Mouse (Mus musculus) ES-E14 (cell line): ENCODE data around the gene Slfn1.

Source experiments
- CHD2 ChIP-seq: IDR thresholded peaks from 2 replicates; pipeline ENCODE4 v1.6.1; 2014; ENCODE audit warnings: mild to moderate bottlenecking, low read depth, low read length, inconsistent platforms
- HCFC1 ChIP-seq: IDR thresholded peaks from 2 replicates; pipeline ENCODE4 v1.6.1; 2012; ENCODE audit warnings: low read length, inconsistent platforms, borderline replicate concordance; ENCODE audit not compliant: insufficient read depth
- MAFK ChIP-seq: IDR thresholded peaks from 2 replicates; pipeline ENCODE4 v1.6.1; 2014; ENCODE audit warnings: mild to moderate bottlenecking, low read depth, low read length, inconsistent platforms; ENCODE audit not compliant: insufficient read depth
- ZC3H11A ChIP-seq: IDR thresholded peaks from 2 replicates; pipeline ENCODE4 v1.6.1; 2012; ENCODE audit warnings: low read depth, mild to moderate bottlenecking, inconsistent platforms, low read length, borderline replicate concordance
- ZNF384 ChIP-seq: IDR thresholded peaks from 2 replicates; pipeline ENCODE4 v1.6.1; 2012; ENCODE audit warnings: low read depth, low read length, inconsistent platforms

GRCm38 (mm10) chr11:83118056-83118455 is 1.4 kb downstream of the Slfn1 start:
- no peak for TF ChIP-seq HCFC1
- TF ChIP-seq ZC3H11A, result no peak
- TF ChIP-seq CHD2, result no peak
- TF ChIP-seq MAFK, result no peak
- no peak for TF ChIP-seq ZNF384
